Mouse (Mus musculus) liver, embryonic 15.5 days (tissue): ENCODE data around the gene Slc6a12. TPM values are rescaled to one million over a fixed set of nuclear protein-coding genes. Genes with fewer than 3 reads are reported as not detected.
A peak's percentile ranks its signal among the peaks of the same experiment; 100 is the strongest.

Experiments
- ATAC-seq: fragments of 200-750 bp; cut with Nextera tagmentation; 2 replicates; pipeline ENCODE4 v1.8.0; 2017; ENCODE audit warnings: moderate number of reproducible peaks, mild to moderate bottlenecking, moderate library complexity; ENCODE audit not compliant: insufficient read depth
- H3K27ac ChIP-seq: fragments of 300-500 bp; sonication (generic); replicated peaks from 2 replicates; pipeline ENCODE4 v1.5.1; 2015; ENCODE audit warnings: mild to moderate bottlenecking, inconsistent platforms
- H3K27me3 ChIP-seq: fragments of 300-500 bp; sonication (generic); 2 replicates; pipeline ENCODE4 v1.6.1; 2015; ENCODE audit warnings: mild to moderate bottlenecking, inconsistent platforms
- H3K36me3 ChIP-seq: fragments of 300-500 bp; sonication (generic); replicated peaks from 2 replicates; pipeline ENCODE4 v1.6.1; 2015; ENCODE audit warnings: moderate library complexity, mild to moderate bottlenecking, inconsistent platforms
- H3K4me1 ChIP-seq: fragments of 300-500 bp; sonication (generic); replicated peaks from 2 replicates; pipeline ENCODE4 v1.6.1; 2015; ENCODE audit warnings: inconsistent platforms
- H3K4me2 ChIP-seq: fragments of 300-500 bp; sonication (generic); 2 replicates; pipeline ENCODE4 v1.6.1; 2015; ENCODE audit warnings: moderate library complexity, mild to moderate bottlenecking, inconsistent platforms
- H3K4me3 ChIP-seq: fragments of 300-500 bp; sonication (generic); replicated peaks from 2 replicates; pipeline ENCODE4 v1.5.1; 2015; ENCODE audit warnings: mild to moderate bottlenecking, inconsistent platforms
- H3K9ac ChIP-seq: fragments of 300-500 bp; sonication (generic); 2 replicates; pipeline ENCODE4 v1.6.1; 2015; ENCODE audit warnings: moderate library complexity, mild to moderate bottlenecking, inconsistent platforms
- H3K9me3 ChIP-seq: fragments of 300-500 bp; sonication (generic); replicated peaks from 2 replicates; pipeline ENCODE4 v1.6.1; 2016; ENCODE audit warnings: inconsistent platforms
- WGBS: fragments of 180-500 bp; shearing (Covaris S2); methylation state at CpG from one replicate; pipeline ENCODE4 v1.1.7; 2015; ENCODE audit warnings: mixed read lengths; ENCODE audit not compliant: insufficient replicate concordance; 5-methylcytosine and 5-hydroxymethylcytosine counted together
- polyA plus RNA-seq: library from polyadenylated mRNA; unstranded; fragments of >200 nt; fragmentation: Nextera tagmentation; extraction: Ambion mirVana; gene quantifications from 2 replicates; pipeline ENCODE4 v1.2.1, GENCODE M21; 2015

Slc6a12 gene
- 2.5 and 2.9 TPM in 2 replicates for polyA plus RNA-seq

DNA sequence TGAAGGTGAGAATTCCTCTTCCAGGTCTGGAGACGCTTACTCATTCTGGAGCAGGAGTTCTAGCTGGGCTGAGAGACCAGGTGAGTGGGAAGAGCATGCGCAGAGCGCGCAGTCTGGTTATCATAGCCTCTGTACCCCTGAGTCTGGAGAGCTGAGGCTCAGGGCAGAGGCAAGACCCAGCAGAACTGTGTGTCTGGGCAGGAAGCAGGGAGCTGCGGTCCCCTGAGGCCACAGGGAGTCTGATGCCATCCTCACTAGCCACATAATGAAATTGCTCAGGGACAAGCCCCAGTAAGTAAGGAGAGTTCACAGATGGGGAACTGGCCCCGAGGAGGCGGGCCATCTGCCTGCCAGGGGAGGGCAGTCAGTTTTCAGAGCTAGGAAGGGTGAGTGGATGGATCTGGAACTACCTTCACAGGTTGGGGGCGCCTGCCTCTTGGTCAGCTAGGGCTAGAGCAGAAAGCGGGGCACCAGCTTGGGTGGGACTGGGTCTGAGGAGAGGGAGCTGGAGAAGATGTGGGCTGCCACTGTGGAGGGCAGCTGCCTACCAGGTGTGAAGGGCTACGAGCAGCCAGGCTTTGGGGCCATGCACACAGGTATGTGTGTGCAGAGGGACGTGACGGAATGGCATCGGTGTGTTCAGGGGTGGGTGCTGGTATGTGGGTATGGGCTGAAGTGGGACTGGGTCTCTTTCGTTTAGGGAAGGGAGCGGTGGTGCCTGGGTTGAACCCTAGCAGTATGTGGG is at the start of gene Slc6a12:
Slc6a12 (plus strand) TSS at position 51 of the 745 bp plus-strand sequence.
- no peak for ATAC-seq
- Histone ChIP-seq H3K4me1 (no peaks in the 10 kb centered on the region; the same call in 1 of the 2 replicates), H3K4me3 (no peak within 1 kb of the TSS), H3K27ac (0 out of 2 replicates have a peak within 1 kb of the TSS, but pooled peaks have one; percentile 14), H3K4me2 (0 out of 2 replicates have a peak within 1 kb of the TSS, but pooled peaks have one; percentile 3), H3K36me3 (no peaks in the 10 kb centered on the region), H3K27me3 (no peaks in the 10 kb centered on the region), H3K9me3 (no peaks in the 10 kb centered on the region), H3K9ac (no peak within 1 kb of the TSS)
- whole genome bisulfite sequencing = 57% methylated on average over 15 of the region's 15 CpGs

DNA sequence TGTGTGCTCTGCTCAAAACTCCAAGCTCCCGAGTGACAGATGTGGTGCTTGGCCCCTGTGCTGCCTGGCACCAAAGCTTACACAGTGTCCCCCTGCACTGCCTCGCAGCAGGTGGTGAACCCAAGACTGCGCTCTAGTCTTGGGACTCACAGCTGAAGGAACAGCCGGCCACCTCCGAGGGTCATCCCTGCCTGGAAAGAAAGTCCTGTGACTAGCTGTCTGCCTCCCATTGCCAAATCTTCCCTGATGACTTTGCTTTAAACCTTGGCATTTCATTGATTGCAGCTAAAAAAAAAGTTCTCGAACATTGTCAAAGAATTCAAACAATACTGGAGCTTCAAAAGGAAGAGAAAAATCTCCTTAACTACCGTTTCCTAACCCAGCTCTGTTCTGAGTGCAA is 43.6 kb upstream of the Slc6a12 start:
- WGBS = 59% methylated on average over 7 of the region's 7 CpGs
- Histone ChIP-seq H3K9me3 (no peaks in the 10 kb centered on the region), H3K9ac (no peak overlapping the region), H3K4me1 (peaks cover 7% of the 10 kb centered on the region; the same call in 1 of the 2 replicates), H3K27me3 (peaks cover 2% of the 10 kb centered on the region; the same call in 1 of the 2 replicates), H3K4me3 (no peak overlapping the region), H3K36me3 (no peaks in the 10 kb centered on the region), H3K27ac (no peak overlapping the region), H3K4me2 (no peak overlapping the region)
- ATAC-seq = no peak

DNA sequence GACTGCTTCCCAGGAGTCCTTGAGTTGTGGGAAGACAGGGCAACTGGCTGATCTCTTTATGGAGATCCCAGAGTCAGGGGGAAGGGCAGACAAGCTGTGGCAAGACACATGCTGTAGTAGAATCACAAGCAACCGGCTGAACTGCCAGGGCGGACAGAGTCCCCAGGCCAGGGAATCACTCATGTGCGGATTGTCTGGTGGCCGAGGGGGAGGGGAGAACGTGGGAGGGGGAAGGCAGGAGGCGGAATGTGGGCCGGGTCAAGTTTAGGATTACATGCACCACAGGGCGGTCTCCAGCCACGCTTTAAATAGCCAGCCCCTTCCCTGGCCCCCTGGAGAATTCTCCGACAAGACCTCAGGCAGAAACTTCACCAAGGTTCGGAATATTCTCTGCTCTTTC is 42.9 kb upstream of the Slc6a12 start, which contains the start of gene Slc6a13:
Slc6a13 (plus strand) TSS at position 274 of the 400 bp plus-strand sequence.
- Histone ChIP-seq H3K4me1 (peaks cover 7% of the 10 kb centered on the region; the same call in 1 of the 2 replicates), H3K36me3 (no peaks in the 10 kb centered on the region), H3K4me2 (peak within 1 kb of the TSS; percentile 45), H3K27ac (peak within 1 kb of the TSS; percentile 41; the same call in 1 of the 2 replicates), H3K9ac (no peak within 1 kb of the TSS), H3K9me3 (no peaks in the 10 kb centered on the region), H3K27me3 (peaks cover 2% of the 10 kb centered on the region; the same call in 1 of the 2 replicates), H3K4me3 (peak within 1 kb of the TSS; percentile 39)
- peak; percentile 75 for ATAC-seq
- 18% methylated on average over 11 of the region's 11 CpGs for WGBS

DNA sequence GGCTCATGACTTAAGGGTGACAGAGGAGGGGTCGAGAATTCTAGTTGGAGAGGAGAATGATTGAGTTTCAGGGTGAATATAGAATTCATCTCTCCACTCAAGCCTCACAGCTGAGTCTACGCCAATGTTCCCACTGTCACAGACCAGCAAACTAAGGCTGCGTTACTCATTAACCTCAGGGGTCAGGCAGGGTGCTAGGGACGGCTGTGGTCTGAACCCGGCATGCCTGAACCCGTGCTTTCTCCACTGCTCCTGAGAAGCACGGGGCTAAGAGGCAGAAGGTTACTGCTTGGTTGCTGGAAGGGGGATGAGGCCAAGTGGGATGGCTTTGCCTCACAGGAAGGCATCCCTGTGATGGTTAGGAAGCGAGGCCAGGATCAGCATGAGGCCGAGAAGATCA is 42.4 kb upstream of the Slc6a12 start:
- Histone ChIP-seq H3K9ac (no peak overlapping the region), H3K36me3 (no peaks in the 10 kb centered on the region), H3K4me1 (peaks cover 7% of the 10 kb centered on the region; the same call in 1 of the 2 replicates), H3K9me3 (no peaks in the 10 kb centered on the region), H3K4me2 (peak overlapping the region; percentile 45), H3K27me3 (peaks cover 2% of the 10 kb centered on the region; the same call in 1 of the 2 replicates), H3K27ac (peak overlapping the region; percentile 41; the same call in 1 of the 2 replicates), H3K4me3 (peak overlapping the region; percentile 39)
- ATAC-seq = peak; percentile 73
- WGBS = 39% methylated on average over 9 of the region's 9 CpGs

DNA sequence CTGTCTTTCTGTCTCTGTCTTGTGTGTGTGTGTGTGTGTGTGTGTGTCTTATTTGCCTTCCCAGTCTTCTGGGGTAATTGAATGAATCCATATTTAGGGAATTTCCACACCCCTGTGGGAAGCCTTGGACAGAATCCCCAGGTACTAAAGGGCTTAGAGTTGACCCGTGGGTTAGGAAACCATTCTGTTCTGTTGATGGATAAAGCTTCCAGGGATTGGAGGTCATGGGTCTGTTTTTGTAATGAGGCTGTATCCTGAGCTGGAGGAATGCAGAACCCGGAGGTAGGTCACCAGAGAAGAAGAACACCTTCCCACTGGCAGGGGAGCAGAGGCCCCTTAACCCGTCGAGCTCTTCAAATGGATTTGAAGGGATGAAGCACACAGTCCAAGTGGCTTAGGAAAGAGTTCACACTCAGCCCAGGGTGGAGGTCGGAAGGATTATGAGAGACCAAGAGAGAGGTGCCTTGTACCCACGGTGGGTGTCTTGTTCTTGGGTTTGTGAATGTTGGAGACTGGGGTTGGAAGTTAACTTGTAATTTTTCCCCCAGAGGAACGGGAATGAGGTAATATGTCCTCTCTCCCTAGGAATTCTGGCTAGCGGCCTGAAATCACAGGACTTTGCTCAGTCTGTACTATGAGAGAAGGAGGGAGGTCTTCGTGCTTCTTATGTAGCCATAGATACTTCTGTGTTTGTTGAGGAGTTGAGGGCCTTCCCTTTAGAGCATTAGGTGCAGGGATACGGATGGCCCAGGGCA is 39.2 kb upstream of the Slc6a12 start:
- Histone ChIP-seq H3K4me2 (peak overlapping the region; percentile 5; the same call in 1 of the 2 replicates), H3K27me3 (peaks cover 2% of the 10 kb centered on the region; the same call in 1 of the 2 replicates), H3K4me1 (peaks cover 16% of the 10 kb centered on the region; the same call in 1 of the 2 replicates), H3K9ac (no peak overlapping the region), H3K9me3 (no peaks in the 10 kb centered on the region), H3K27ac (peak overlapping the region; percentile 57), H3K4me3 (no peak overlapping the region), H3K36me3 (no peaks in the 10 kb centered on the region)
- 50% methylated on average over 10 of the region's 10 CpGs for WGBS
- ATAC-seq = 0 out of 2 replicates have a peak, but pooled peaks have one; percentile 9

DNA sequence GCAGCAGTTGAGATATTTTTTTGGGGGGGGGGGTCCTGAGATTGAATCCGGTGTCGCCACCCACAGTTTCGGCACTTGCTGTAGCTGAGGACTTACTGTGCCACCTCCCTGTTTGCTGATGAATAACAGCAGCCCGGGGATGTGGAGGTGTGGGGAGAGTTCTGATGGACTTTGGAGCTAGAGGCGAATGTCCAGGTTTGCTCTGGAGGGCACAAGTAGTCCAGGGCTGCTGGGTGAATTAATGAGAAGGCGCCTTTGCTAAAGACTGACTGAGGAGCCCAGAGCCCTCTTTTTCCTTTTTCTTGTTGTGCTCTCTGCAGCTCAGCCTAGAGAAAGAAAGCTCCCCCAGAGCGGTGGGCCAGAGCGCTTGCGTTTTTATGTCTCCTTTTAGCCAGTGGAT is 38.2 kb upstream of the Slc6a12 start:
- H3K4me2 ChIP-seq = peak overlapping the region; percentile 13; the same call in 1 of the 2 replicates
- H3K27ac ChIP-seq = peak overlapping the region; percentile 57
- no peak overlapping the region for H3K4me3 ChIP-seq
- 64% methylated on average over 9 of the region's 9 CpGs for WGBS
- no peak overlapping the region for H3K9ac ChIP-seq
- H3K36me3 ChIP-seq = no peaks in the 10 kb centered on the region
- no peak for ATAC-seq
- H3K4me1 ChIP-seq = peaks cover 17% of the 10 kb centered on the region; the same call in 1 of the 2 replicates
- H3K27me3 ChIP-seq = peaks cover 2% of the 10 kb centered on the region; the same call in 1 of the 2 replicates
- no peaks in the 10 kb centered on the region for H3K9me3 ChIP-seq

DNA sequence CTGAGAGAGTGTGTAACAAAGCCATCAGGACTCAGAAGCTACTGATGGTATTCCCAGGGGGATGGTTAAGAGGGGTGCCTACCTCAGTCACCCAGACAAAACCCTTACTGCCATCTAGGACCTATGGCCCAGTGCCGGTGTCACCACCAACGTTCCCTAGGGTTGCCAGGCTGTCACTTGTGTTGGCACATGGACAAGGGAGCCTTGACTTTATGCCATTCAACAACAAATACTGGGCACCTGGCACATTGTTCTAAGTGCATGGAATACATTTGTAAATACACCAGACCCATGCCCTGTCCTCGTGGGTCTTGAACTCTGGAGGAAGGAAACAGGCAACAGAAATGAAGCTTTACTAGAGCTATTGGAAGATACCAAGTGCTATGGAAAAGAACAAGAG is 37.3 kb upstream of the Slc6a12 start:
- no peak for ATAC-seq
- Histone ChIP-seq H3K4me2 (no peak overlapping the region), H3K9ac (no peak overlapping the region), H3K4me1 (peaks cover 17% of the 10 kb centered on the region; the same call in 1 of the 2 replicates), H3K27me3 (peaks cover 2% of the 10 kb centered on the region; the same call in 1 of the 2 replicates), H3K36me3 (no peaks in the 10 kb centered on the region), H3K9me3 (no peaks in the 10 kb centered on the region), H3K27ac (no peak overlapping the region), H3K4me3 (no peak overlapping the region)
- WGBS = 69% methylated on average over 3 of the region's 3 CpGs

DNA sequence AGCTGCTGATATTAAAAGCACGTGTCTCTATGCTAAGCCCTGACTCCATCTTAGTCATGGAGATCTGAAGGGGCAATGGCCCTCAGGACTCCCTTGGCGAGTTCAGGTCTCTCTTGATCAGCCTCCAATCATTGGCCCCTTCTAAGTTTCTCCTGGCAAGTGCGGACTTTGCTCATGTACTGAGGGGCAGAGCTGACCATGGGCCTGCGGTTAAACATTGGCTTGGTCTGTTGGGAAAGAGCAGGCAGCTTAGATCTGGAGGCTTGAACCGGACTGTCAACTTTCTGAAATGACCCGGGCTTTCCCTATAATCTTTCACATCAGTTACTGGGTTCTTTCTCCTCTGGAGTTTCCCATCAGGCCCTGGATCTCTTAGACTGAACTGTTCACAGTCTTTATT is 31.9 kb upstream of the Slc6a12 start:
- ATAC-seq = peak; percentile 80
- Histone ChIP-seq H3K4me3 (no peak overlapping the region), H3K4me1 (0 out of 2 replicates have a peak, but pooled peaks cover 12% of the 10 kb centered on the region), H3K27me3 (no peaks in the 10 kb centered on the region), H3K4me2 (no peak overlapping the region), H3K9ac (no peak overlapping the region), H3K36me3 (no peaks in the 10 kb centered on the region), H3K27ac (0 out of 2 replicates have a peak overlapping the region, but pooled peaks have one; percentile 33), H3K9me3 (no peaks in the 10 kb centered on the region)
- WGBS = 52% methylated on average over 6 of the region's 6 CpGs

DNA sequence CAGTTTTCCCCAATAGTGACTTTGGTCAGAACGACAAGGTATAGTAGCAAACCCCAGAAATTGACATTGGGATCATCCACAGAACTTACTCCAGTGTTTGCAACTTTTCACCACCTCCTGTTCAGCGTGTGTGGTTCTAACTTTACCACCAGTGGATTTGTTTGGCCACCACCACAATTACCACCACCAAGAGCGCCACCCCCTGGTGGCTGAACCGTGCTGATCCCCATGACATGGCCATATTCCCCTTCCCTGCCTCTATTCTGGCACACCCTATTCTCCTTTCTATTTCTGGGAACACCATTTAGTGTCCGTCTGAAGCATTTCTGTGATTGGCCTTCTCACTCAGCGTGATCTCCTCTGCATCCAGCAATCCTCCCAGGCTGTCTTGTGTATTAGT is 23.8 kb upstream of the Slc6a12 start:
- H3K27ac ChIP-seq = no peak overlapping the region
- no peak for ATAC-seq
- H3K4me3 ChIP-seq = no peak overlapping the region
- WGBS = 46% methylated on average over 6 of the region's 6 CpGs
- no peaks in the 10 kb centered on the region for H3K27me3 ChIP-seq
- H3K9ac ChIP-seq = no peak overlapping the region
- no peaks in the 10 kb centered on the region for H3K36me3 ChIP-seq
- H3K9me3 ChIP-seq = no peaks in the 10 kb centered on the region
- H3K4me2 ChIP-seq = no peak overlapping the region
- no peaks in the 10 kb centered on the region for H3K4me1 ChIP-seq

DNA sequence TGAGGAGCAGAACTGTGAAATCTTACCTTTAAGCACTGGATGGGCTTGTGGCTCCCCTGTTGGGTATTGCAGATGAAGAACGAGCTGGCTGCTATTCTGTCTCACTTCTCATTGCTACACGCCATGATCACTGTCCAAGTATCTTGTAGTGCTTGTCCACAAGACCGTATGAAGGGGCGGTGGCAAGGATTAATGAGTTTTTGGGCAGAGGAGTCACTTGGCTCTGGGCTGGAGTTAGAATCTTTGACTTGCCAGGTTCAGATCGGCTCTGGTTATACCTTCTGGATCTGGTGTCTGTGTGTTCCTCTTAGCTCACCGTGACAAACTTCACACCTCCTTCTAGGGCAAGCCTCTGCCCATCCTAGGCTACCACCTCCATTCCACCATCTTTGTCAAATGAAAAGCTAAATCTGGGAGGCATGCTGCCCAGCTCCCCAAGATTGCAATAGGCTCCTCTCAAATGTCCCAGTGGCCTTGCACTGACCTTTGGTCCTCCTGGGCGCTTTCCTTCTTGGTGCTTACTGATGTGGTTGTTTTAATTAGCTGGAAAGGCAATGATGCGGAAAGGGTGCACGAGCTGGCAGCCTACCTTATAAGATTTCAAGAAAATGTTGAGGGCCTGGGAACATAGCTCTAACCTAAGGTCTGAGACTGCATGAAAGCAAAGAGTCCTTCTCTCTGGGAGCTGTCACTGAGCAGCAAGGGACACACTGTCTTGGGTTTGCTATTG is 20.3 kb upstream of the Slc6a12 start:
- no peak for ATAC-seq
- H3K36me3 ChIP-seq = no peaks in the 10 kb centered on the region
- no peak overlapping the region for H3K4me3 ChIP-seq
- no peaks in the 10 kb centered on the region for H3K9me3 ChIP-seq
- no peak overlapping the region for H3K4me2 ChIP-seq
- H3K4me1 ChIP-seq = no peaks in the 10 kb centered on the region
- no peak overlapping the region for H3K27ac ChIP-seq
- H3K9ac ChIP-seq = no peak overlapping the region
- no peaks in the 10 kb centered on the region for H3K27me3 ChIP-seq
- 64% methylated on average over 9 of the region's 9 CpGs for WGBS
